Mouse (Mus musculus) embryonic stem cell, embryonic (primary cell): ENCODE measurements at regions not wholly inside any gene's neighbourhood (a gene's known extent, or its start where the extent isn't known, plus 50 kb on each side); places are given as distances from the start of the nearest gene placed in this dataset.

Experiments used
- CTCF ChIA-PET, 4 experiments: fragments of 300-600 bp in 2 of 4; fragments of 350-600 bp in 2 of 4; sonication (Branson Sonifier 250); formaldehyde crosslinking; loops; one replicate each; lab custom pipeline; 2022; ENCODE audit warnings: inconsistent platforms in 2 of 4; lab: Charles Lee
- POLR2A ChIA-PET, 4 experiments: fragments of 300-600 bp in 2 of 4; fragments of 350-600 bp in 2 of 4; sonication (Branson Sonifier 250); formaldehyde crosslinking; loops; one replicate each; lab custom pipeline; 2022; ENCODE audit warnings: antibody characterized with exemption in 4 of 4, inconsistent platforms in 1 of 4; lab: Charles Lee

- ChIA-PET POLR2A (no interaction called here), CTCF (no interaction called here)
Measured at GRCm38 (mm10) chr17:64934411-64934810, 98.5 kb upstream of the 4930583I09Rik start.

- ChIA-PET POLR2A (no interaction called here), CTCF (interaction anchor here in 2 of 4 experiments (0.6 to 1.0 kb wide), 3 partner anchors 14 to 571 kb away, joined by 3 to 4 read pairs (median 4); no protein-coding TSS in a partner anchor)
Measured at GRCm38 (mm10) chr17:64930816-64931428, 95.1 kb upstream of the 4930583I09Rik start.

- ChIA-PET POLR2A (no interaction called here), CTCF (no interaction called here)
Measured at GRCm38 (mm10) chr17:64923762-64924161, 87.9 kb upstream of the 4930583I09Rik start.

GRCm38 (mm10) chr17:64922235-64922634 is 86.4 kb upstream of the 4930583I09Rik start:
- CTCF ChIA-PET = interaction anchor here in 1 of 4 experiments (0.7 kb wide), 1 partner anchor 322 kb away, joined by 3 read pairs; no protein-coding TSS in a partner anchor
- POLR2A ChIA-PET = interaction anchor here in 1 of 4 experiments (1.2 kb wide), 1 partner anchor 14 kb away, joined by 3 read pairs; no protein-coding TSS in a partner anchor

- ChIA-PET CTCF (no interaction called here), POLR2A (no interaction called here)
Measured at GRCm38 (mm10) chr17:64920236-64920635, 84.4 kb upstream of the 4930583I09Rik start.

GRCm38 (mm10) chr17:64917830-64918229 is 82.0 kb upstream of the 4930583I09Rik start:
- ChIA-PET CTCF (interaction anchor here in 1 of 4 experiments (1.7 kb wide), 1 partner anchor 13 kb away, joined by 4 read pairs; no protein-coding TSS in a partner anchor), POLR2A (interaction anchor here in 1 of 4 experiments (0.6 kb wide), 1 partner anchor 219 kb away, joined by 3 read pairs; no protein-coding TSS in a partner anchor)

GRCm38 (mm10) chr17:64916657-64917056 is 80.8 kb upstream of the 4930583I09Rik start:
- ChIA-PET CTCF (interaction anchor here in 3 of 4 experiments (0.5 to 1.7 kb wide), 7 partner anchors 14 to 598 kb away, joined by 3 to 4 read pairs (median 3); partner anchors contain the start of gene Man2a1 (in 1 of the 3)), POLR2A (no interaction called here)

- CTCF ChIA-PET = interaction anchor here in 2 of 4 experiments (0.6 to 0.7 kb wide), 2 partner anchors 325 to 356 kb away, joined by 3 to 4 read pairs; no protein-coding TSS in a partner anchor
Measured at GRCm38 (mm10) chr17:64915708-64916107, 79.8 kb upstream of the 4930583I09Rik start.

GRCm38 (mm10) chr17:64915025-64915424 is 79.2 kb upstream of the 4930583I09Rik start:
- POLR2A ChIA-PET = no interaction called here
- CTCF ChIA-PET = no interaction called here

More at GRCm38 (mm10) chr17:64915708-64916107, 79.8 kb upstream of the 4930583I09Rik start:
- POLR2A ChIA-PET = no interaction called here

- ChIA-PET CTCF (no interaction called here), POLR2A (interaction anchor here in 1 of 4 experiments (0.6 kb wide), 1 partner anchor 388 kb away, joined by 3 read pairs; no protein-coding TSS in a partner anchor)
Measured at GRCm38 (mm10) chr17:64914302-64914701, 78.4 kb upstream of the 4930583I09Rik start.

GRCm38 (mm10) chr17:64908671-64909070 is 72.8 kb upstream of the 4930583I09Rik start:
- ChIA-PET POLR2A (no interaction called here), CTCF (no interaction called here)

GRCm38 (mm10) chr17:64901721-64902623 is 66.1 kb upstream of the 4930583I09Rik start:
- ChIA-PET POLR2A (interaction anchor here in 1 of 4 experiments (0.8 kb wide), 1 partner anchor 40 kb away, joined by 3 read pairs; no protein-coding TSS in a partner anchor), CTCF (interaction anchor here in 1 of 4 experiments (0.6 kb wide), 1 partner anchor 1434 kb away, joined by 3 read pairs; no protein-coding TSS in a partner anchor)

GRCm38 (mm10) chr17:64897473-64897872 is 61.6 kb upstream of the 4930583I09Rik start:
- ChIA-PET POLR2A (interaction anchor here in 1 of 4 experiments (0.5 kb wide), 1 partner anchor 1009 kb away, joined by 3 read pairs; no protein-coding TSS in a partner anchor), CTCF (no interaction called here)

- POLR2A ChIA-PET = interaction anchor here in 1 of 4 experiments (0.6 kb wide), 1 partner anchor 120 kb away, joined by 6 read pairs; no protein-coding TSS in a partner anchor
- CTCF ChIA-PET = no interaction called here
Measured at GRCm38 (mm10) chr17:64895886-64896285, 60.0 kb upstream of the 4930583I09Rik start.

- POLR2A ChIA-PET = interaction anchor here in 1 of 4 experiments (0.6 kb wide), 1 partner anchor 120 kb away, joined by 6 read pairs; no protein-coding TSS in a partner anchor
- CTCF ChIA-PET = no interaction called here
Measured at GRCm38 (mm10) chr17:64895466-64895865, 59.6 kb upstream of the 4930583I09Rik start.

GRCm38 (mm10) chr17:64893182-64893902 is 57.5 kb upstream of the 4930583I09Rik start:
- POLR2A ChIA-PET = no interaction called here

More at GRCm38 (mm10) chr17:64893182-64893902, 57.5 kb upstream of the 4930583I09Rik start:
- CTCF ChIA-PET = interaction anchor here in 1 of 4 experiments (1.2 kb wide), 1 partner anchor 21 kb away, joined by 3 read pairs; no protein-coding TSS in a partner anchor
